Mouse (Mus musculus): ENCODE measurements around the gene Arl15.

Arl15 gene

DNA sequence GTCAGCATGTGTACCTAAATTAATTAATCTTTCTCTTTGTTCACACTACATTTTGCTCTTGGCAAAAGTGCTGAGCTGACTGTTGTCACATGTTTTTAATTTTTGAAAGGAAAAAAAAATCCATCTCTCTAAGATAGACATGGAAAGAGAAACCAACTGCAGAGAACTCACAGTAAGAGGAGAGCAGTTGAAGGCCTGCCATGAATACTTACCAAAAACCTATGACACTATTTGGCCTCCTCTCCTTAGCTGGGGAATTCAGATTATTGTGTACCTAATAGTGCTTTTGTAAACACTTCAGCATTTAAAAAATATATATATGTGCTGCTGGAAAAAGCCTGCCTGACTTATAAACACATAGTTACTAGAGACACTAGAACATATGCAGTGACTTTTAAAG lies 302.1 kb downstream of the Arl15 start:
- no peak for DNase-seq (ENCODE audit: low read depth)

DNA sequence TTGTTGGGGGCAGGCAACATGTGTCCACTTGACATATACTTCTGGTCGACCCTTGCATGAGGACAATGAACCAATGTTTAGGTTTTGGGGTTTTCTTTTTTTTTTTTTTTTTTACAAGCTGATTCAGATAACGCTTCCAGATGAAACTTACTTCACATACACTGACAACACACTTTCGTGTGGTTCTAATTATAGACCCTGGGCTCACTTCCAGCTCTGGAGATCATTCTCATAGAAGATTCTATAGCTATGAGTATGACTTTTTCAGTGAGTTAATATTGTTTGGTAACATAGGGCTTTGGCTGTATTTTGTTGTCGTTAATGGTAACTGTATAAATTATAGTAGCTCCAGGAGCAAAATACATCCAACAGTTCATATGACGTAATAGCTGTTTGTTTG lies 306.9 kb downstream of the Arl15 start:
- no peak for DNase-seq (ENCODE audit: low read depth)

DNA sequence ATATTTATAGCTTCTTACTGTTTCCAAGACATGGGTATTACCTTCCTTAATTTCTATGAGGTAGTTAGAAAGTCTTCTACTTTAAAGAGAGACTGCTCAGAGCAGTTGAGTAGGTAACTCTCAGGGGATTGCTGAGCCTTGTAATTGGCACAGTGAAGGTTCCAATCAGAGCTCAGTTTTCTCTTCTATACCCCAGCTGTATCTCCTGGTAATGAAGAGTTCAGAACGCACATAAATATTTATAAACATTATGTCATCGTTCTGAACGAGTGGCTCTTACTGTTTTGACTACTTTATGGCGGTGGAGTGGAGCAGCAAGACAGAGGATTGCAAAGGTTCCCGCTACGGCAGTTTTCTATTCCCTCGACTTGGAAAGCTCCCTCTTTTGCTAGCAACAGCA lies 311.8 kb downstream of the Arl15 start:
- DNase-seq (ENCODE audit: low read depth): no peak

DNA sequence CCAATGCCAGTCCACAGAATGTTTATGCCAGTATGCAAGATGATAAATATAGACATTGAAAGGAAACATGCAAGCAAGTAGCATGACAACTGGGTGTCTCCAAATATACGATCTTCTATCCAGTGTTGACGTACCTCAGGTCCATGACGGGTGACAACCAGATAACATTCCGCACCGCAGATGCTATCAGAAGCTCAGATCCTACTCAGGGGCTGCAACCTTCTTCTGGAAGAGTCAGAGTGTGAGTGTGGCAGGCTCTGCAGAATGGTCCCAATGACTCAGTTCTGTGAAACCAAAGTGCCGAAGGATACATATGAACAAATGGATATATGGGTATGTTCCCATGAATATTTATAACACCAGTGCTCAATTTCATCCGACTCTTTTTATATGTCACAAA lies 313.2 kb downstream of the Arl15 start:
- no peak for DNase-seq (ENCODE audit: low read depth)

DNA sequence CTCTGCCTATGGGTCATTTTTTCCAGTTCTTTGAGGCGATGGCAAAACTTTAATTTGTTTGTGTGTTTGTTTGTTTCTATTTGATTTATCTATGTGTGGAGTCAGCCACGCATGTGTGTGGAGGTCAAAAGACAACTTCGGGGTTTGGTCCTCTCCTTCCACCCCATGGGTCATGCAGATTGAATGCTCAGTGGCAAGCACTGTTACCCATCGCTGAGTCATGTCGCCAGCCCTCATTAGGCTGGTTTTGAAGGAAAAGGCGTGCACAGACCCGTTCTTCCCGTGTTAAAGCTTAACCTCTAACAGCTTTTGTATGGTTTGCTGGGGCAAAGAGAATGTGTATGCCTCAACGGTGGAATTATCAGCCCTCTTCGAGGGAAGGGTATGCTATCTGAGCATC lies 315.1 kb downstream of the Arl15 start:
- no peak for DNase-seq (ENCODE audit: low read depth)

DNA sequence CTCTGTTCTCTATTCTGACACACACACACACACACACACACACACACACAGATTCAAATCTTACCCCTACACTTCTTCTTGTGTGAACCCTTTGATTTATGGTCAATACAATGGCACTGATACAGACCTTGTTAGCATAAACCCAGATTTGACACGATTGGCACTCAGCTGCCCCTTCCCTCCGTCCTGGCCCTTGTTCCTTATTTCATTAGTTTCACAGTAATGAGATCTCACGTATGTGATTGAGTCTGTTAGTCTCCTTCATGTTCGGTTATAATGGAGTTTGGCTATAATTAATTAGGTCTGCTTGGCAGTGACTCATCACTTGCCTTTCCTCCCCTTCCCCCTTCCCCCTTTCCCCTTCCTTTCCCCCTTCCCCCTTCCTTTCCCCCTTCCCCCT lies 315.5 kb downstream of the Arl15 start:
- no peak for DNase-seq (ENCODE audit: low read depth)

DNA sequence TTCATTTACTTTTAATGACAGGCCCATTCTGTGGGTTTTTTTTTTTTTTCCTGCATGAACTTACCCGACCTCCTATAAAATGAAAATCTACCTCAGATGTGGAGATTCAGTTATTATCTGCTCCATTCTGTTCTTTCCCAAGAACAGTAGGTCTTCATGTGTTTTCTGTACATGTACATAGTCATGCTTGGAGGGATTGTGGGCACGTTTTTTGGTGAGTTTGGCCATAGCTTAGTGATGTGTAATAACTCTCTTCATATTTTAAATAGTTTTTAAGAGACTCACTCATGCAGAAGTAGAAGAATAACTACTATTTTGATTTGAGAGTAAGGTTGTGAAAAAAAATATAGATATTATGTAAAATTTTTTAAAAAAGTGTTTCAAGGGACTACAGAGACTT lies 319.2 kb downstream of the Arl15 start:
- DNase-seq (ENCODE audit: low read depth): no peak

DNA sequence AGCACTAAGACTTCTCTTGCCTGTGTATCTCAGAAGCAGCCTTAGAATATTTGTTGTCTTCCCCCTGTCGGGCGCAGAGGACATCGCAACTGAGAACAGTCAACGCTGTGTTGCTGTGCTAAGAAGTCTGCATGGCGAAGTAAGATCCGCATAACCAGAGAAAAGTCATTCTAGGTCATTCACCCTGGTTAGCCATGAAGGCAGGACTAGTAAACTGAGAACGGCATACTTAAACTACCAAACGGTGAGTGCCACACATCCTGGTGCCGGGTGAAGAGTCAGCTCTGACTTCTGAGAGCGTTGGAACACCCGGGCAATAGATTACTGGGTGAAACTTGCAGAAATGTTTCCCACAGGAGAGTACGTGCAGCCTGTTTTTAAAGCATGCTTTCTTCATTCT lies 320.3 kb downstream of the Arl15 start:
- DNase-seq (ENCODE audit: low read depth): no peak

DNA sequence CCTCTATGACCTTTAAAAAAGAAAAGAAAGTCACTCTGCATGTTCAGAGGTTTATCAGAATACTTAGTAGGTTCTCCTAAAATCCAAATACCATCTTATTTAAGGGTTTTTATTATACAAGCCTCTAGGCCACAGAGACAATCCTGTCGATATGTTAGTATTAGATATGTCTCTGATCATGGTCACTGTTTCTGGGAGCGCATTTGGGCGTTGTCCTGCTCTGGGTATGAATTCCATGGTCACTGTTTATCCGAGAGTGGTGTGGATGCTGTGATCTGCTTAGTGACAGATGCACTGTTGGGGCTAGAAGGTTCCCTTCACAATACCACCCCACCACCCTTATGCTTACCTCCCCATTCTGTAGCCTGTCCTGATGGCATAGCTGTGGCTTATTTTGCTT lies 320.8 kb downstream of the Arl15 start:
- DNase-seq (ENCODE audit: low read depth): no peak

DNA sequence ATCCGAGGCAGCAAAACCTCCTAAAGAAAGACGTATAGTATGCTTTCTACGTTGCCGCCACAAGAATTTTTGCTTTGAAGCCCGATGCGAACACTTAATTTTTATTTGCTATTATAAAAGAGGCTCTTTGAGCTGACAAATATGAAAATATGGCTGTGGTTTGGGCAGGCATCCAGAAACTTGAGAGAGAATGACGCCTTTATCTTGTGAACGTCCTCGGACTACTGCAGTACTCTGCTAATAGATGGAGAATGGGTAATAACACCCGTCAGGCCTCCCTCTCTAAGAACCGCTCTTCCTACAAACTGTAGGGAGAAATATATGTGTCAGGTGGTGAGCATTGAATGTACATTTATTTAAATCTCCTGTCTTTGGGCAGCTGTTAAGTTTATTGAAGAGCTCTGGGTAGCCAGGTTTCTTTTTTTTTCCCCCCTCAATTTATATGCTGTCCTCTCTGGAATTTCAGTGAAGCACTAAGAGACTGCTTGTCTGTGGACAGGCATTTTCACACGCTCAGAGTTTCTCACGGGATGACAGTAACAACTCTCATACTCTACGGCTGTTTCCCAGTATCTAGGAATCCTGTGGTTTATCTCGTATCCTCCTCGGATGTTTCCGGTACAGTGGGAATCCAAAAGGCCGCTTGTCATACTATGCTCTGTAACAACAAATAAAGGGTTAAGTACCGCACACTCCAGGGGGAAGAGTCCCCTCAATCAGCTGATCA lies 324.0 kb downstream of the Arl15 start:
- DNase-seq (ENCODE audit: low read depth): no peak

DNA sequence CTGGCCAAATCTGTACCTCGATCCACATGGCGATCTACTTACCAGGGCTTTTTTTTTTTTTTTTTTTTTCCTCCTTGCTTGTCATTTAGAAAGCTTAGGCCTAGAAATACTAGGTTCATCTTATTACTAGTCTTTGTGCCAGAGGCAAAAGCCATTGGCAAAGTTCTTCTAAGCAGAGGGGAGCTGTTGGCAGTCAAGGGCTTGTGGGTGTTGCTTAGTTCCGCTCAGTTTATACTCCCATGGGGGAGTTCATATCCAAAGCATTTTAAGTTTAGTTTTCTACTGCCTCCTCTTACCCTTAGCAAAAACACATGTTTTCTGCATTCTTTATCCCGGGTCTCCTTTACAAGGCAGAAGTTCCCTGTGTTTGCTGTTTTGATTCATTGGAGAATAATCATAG lies 325.5 kb downstream of the Arl15 start:
- DNase-seq (ENCODE audit: low read depth): no peak

DNA sequence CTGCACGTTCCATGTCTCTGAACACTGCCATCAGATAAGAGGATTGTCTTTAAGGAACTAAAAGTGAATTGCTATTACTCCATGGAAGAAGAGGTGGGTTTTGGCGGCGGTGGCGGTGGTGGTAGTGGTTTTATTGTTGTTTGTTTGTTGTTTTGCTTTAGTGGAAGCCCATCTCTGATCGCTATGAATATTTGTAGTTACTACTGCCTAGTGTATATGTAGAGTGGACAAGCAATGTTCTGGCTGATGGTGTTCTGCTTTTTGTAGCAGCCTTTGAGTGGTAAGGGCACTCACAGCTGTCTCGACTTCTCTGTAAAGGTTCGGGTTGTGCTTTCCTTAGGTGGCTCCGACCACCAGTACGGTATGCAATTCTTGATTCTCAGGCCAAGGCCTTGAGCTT lies 327.3 kb downstream of the Arl15 start:
- DNase-seq (ENCODE audit: low read depth): no peak

DNA sequence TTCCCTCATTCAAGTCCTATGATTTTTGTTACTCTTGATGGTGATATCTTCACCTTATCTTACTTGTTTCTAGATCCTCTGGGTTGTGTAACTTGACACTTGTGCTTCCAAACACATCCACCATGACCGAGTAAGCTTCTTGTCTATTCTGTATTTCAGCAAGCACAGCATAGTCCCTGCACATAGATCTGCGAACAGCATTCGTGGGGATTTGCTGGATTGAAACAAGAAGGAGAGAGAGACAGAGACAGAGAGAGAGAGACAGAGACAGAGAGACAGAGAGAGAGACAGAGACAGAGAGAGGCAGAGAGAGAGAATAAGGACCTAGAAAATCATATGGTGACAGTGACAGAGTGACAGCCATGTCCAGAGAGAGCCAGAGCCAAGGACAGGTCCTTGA lies 329.1 kb downstream of the Arl15 start:
- DNase-seq (ENCODE audit: low read depth): no peak

DNA sequence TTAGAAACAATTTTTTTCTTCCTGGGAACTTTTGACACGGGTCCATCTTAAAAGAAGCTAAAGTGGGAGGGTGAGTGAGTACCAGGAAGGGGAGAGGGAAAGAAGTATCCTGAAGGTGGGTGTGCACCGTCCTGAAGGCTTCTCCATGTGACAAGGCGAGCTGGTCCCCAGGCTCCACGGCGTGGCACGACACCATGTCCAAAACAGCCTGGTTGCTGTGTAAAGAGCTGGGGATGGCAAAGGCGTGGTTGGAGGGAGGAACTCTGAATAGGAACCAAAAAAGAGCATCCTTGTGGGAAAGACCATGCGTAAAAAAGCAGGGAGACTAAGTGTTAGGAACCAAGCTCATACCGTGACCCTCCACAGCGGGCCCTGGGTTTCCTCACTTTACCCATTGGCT lies 330.1 kb downstream of the Arl15 start:
- no peak for DNase-seq (ENCODE audit: low read depth)

DNA sequence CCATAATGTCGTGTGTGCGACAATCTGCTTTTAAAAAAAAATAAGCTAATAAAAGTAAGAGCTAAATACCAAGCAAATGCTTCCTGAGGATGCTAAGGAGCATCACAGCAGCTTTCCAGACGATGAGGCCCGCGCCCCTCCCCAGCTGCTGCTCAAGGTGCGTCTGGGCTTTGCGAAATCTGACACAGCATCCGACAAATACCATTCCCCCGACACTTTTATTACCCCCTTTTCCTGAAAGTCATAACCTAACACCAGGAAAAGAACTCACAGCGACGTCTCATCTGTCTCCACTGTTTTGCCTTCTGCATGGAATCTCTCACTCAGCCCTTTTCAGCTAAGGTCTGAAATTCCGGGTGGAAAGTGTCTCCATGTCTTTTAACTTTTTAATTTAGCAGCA lies 330.7 kb downstream of the Arl15 start:
- no peak for DNase-seq (ENCODE audit: low read depth)

DNA sequence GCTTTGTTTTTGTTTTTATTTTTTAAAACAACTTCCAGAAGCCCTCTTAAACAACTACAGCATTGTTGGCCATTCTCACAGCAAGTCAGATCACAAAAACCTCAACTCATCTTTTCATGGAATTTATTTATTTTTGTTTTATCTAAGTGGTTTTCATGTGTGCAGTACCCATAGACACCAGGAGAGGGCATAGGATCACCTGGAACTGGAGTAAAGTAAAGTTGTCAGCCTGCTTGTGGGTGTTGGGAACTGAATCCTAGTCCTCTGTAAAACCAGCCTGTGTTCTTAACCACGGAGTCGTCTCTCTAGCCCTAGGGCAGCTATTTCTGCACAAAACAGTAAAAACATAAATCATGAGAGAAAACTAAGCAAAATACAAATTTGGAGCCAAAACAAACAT lies 334.1 kb downstream of the Arl15 start:
- no peak for DNase-seq (ENCODE audit: low read depth)

DNA sequence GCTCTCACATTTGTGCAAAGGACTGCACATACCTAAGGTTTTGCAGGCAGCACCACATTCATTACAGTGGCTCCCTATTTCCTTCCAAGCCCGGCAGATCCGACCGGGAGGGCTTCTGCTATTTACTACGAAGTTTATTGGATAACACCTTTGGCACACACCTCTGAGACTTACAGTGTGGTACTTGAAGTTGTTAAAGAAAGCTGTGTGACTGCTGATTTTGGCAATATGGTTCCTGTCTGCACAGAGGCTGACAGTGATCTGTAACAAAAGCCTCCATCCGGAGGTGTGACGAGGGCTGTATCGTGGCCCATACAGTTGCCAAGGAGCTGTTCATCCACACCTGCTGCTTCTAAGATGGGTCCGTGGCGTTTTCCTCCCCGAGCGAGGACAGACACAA lies 335.7 kb downstream of the Arl15 start:
- no peak for DNase-seq (ENCODE audit: low read depth)

DNA sequence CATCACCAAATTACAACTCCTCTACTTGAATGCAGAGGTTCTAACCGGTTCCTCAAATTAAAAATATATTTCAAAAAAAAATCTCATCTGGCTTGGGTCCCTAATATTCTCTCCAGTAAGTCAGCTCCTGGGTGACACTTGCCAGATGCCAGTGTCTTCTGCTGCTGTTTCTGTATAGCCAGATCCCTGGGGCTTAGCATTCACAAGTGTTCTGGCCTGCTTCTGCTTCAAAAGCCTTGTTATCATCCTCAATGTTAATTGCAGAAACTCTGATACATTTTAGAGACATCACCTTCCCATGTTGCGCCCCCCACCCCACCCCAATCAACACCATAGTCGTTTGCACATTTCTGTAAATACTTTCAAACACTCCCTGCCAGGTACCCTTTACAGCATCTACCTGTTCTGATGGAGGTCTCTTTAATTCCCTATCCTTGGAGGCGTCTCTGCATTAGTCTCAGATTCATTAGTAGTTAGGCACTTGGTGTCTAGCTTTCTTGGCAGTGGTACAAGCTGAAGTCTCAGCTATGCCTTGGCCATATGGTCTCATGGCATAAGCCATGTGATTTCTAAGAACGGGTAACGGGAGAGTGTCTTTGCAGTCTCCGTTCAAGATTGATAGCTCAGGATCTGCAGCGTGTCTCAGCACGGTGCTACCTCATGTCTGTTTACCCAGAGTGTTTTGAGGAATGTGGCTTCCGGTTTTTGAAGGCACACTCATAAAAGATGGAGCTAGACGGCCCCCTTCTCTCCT lies 336.4 kb downstream of the Arl15 start:
- no peak for DNase-seq (ENCODE audit: low read depth)

DNA sequence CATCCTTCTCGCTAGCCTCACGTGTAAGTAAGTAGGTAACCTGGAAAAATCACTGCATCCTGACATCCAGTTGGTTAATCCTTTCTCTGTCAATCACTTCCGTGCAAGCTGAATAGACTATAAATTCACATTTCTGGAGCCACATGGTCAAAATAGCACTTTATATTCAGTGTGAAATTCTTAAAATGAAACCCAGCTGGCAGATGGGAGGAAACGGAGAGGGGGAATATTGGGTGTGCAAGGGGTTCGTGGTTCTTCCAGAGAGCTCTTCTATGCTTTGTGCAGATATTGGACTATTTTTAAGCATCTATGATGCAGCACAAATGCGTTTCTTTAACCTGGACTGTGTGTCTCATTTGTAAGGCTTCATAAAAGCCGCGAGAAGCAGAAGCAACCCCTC lies 344.6 kb downstream of the Arl15 start:
- no peak for DNase-seq (ENCODE audit: low read depth)

DNA sequence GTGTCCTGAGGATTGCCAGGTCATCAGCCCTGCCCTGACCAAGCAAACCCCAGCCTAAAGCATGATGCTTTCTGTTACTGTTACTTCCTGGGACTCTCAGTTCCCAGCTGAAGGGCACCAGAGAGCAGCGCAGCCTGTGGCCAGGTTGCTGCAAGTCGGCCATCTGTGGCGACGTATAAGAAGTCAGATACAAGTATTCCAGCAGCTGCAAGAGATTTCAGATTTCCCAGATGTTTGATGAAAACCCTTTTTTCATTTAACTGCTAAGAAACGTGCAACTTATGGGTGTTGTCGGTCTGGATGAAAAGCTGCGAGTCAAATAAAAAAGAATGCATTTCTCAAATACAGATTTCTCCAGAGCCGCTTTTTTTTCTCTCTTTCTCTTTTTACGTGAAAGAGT lies 345.3 kb downstream of the Arl15 start:
- no peak for DNase-seq (ENCODE audit: low read depth)

DNA sequence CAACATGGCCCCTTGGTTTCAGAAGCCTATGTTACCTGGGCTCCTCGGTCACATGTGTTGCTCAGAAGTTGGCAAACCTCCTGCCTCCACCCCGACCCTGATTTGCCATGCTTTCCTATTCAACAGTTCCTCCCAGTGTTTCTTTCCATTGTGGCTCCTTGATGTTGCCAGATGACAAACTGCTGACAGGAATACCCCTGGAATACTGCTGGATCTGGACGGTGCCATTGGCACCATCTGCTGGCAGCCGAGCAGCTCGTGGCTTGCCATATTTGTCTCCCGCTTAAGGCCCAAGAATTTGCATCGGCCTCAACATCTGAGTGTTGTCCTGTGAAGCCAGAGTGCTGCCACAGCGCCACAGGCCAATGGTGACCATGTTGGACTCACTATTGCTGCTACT lies 348.5 kb downstream of the Arl15 start:
- DNase-seq (ENCODE audit: low read depth): no peak

DNA sequence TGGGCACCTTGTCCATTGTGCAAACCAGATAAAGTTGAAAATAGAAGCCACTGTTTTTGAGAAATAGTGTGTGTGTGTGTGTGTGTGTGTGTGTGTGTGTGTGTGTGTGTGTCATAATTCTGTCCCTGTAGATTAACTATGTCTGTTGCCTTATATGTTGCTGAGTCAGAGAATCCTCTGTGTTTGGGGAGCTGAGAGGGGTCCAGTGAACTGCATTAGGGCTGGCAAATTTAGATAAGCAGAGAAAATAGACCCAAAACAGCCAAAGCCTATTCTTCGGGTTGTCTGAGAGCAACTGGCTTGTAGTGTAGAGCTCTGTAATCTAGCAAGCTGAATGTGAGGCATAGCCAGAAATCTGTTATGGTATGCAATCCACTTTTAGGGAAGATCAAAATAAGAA lies 348.9 kb downstream of the Arl15 start:
- DNase-seq (ENCODE audit: low read depth): no peak

DNA sequence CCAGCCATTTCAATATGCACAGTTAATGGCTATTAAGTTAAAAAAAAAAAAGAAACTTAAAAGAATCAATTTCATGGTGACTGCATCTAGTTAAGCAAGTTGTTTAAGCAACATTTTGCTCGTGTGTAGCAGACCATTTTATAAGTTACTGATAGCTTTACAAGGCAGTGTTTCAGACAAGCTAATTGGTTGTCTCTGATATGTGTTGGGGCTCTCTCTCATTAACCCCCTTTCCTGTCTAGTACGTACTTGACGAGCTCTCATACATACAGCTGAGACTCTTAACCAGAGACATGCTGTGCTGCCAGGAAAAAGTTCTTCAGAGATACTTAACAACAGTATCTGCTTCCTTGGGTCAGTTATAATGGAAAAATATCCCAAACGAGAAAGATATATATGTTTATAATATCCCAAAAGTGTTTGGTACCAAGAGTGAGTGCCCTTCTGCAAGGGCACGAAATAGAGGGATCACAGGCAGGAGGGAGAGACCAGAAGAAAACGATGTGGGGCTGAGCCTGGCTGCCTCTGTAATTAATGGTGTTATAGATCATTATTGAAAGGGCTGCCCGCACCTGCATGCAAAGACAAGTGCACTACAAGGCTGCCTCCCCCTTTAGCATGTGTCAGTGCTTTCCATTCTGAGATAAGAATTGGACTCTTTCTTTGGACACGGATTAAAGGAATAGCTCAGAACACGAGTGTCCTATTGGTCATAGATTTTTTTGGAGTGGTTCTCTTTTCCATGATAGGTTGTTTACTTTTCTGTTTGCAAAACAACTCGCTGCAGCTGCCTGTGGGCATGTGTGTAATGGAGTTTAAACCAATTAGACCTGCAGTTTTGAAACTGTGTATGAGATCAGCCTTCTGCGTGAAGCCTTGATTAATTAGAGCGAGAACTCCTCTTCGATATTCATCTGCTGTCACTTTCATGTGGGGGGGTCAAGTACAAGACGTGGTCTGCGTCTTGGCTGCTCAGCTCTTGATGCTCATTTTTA lies 350.0 kb downstream of the Arl15 start:
- DNase-seq (ENCODE audit: low read depth): no peak

All from naive thymus-derived CD4-positive, alpha-beta T cell, adult 2 months (primary cell).